Mouse (Mus musculus): ENCODE data around the gene Btbd9.

DNA sequence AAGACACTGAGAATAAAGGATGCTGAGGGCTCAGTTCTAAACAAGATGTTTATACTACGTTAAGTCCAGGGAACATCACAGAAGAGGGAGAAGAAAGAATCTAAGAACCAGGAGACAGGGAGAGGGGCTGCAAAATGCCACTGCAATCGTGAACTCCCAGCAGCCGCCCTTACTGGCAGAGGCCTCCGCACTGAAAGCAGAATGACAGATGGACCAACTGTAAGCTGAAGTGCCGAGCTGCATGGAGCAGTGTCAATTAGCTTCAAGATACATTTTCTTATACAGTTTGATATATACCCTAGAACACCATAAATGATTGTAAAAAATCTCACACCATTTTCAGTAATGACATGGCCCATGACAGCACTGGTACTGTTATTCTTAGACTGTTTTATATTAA lies 247.4 kb downstream of the Btbd9 start:
- TF ChIP-seq POLR2A (IDR thresholded peaks at IDR 0.05; ENCODE audit: borderline replicate concordance, control insufficient read depth, low read depth, low read length) (no peak), CTCF (IDR thresholded peaks at IDR 0.05; ENCODE audit: control insufficient read depth, insufficient read depth, low read length) (no peak)
